Mouse (Mus musculus) skeletal muscle tissue, adult 2 months (tissue): ENCODE measurements around the gene Kif26a.

Source experiments
- DNase-seq: peaks from one replicate; pipeline ENCODE4 v3.0.0-alpha.2; 2012; ENCODE audit warnings: low read depth, low spot score

Gene Kif26a

GRCm38 (mm10) chr12:112145875-112146651 lies at the start of gene Kif26a:
Kif26a (plus strand) TSS chr12:112146208.
- no peak for DNase-seq

DNA sequence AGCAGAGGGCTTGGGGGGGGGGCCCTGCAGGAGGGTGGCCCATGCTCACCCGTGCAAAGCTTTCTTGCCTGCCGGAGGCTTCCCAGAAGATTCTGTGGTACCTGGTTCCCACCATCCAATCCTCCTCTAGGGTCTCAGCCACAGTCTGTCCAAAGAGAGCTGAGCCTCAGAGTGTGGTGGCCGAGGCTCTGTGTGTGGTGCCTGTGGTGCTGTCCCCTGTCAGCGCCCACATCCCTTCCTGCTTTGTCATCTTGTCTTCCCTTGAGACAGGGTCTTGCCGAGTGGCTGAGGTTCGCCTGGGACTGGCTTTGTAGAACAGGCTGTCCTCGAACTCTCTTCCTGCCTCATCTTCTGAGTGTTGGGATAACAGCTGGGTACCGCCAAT lies 49.3 kb upstream of the Kif26a start:
- DNase-seq = no peak

DNA sequence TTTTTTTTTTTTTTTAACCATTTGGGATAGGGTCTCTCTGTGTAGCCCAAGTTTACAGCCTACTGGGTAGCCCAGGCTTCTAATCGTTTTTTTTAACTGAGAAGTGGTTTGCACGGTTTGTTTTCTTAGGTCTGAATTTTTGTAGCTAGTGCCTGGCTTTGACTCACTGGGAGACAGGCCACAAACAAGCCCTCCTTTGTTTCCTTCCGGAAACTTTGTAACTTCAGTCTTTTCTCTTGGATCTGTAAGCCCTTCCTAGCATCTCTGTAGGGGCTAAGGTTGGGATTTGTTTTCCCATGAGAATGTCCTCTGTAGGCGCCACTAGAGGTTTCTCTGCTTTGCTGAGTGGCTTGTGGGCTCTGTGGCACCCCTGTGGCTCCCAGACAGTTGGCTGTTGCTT lies 45.9 kb upstream of the Kif26a start:
- DNase-seq = no peak

DNA sequence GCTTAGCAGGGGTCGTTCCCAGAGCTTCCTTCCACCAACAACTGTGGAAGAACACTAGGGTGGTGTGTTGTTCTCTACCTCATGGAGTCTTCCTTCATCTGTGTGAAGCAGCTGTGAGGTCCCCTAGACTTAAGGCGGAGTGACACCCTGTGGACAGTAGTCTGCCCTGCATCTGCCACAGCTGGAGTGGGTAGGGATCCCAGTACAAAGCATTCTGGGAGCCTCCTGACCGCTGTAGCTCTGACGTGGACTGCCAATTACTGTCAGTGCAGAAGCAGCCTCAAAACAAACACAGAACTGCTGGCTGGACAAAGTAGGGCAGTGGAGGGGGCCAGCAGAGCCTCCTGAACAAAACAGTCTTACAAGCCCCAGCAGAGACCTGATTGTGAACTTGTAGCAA lies 45.0 kb upstream of the Kif26a start:
- no peak for DNase-seq

DNA sequence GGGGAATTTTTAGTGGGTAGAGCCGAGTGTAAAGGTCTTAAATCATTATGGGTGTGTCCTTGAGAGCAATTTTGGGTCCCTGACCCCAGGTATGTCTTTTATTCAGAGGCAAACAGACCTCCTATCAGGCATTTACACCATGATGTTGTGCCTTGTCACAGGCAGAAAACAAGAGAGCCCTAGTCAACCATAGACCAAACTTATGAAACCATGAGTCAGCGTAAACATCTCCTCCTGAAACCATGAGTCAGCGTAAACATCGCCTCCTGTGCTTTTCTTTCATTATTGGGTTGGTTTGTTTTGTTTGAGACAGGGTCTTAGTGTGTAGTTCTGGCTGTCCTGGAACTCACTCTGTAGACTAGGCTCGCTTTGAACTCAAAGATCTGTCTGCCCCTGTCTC lies 42.8 kb upstream of the Kif26a start:
- no peak for DNase-seq

- no peak for DNase-seq
Observed at GRCm38 (mm10) chr12:112104890-112105289, 41.1 kb upstream of the Kif26a start.

- no peak for DNase-seq
Observed at GRCm38 (mm10) chr12:112106541-112106971, 39.5 kb upstream of the Kif26a start, which contains the start of gene Aspg. Aspg (plus strand) TSS chr12:112106679.

DNA sequence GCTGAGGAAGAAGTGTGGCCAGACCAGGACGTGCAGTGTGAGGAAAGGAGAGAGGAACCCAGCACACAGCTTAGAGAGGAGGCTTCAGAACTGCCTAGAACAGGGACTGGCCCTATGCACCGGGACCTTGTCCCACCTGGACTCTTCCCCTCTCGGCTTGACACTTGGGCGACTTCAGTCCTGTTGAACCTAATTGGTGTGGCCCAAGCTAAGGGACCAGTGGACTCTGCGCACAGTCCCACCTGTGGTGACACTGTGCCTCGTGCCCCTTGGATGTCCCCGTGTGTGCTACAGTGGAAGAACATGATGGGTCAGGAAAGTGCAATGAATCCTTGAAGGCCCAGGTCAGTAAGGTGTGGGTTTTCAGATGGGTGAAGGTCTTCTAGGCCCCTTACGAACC lies 38.3 kb upstream of the Kif26a start:
- DNase-seq = no peak

GRCm38 (mm10) chr12:112108696-112109445 lies 37.1 kb upstream of the Kif26a start:
- DNase-seq = no peak

- no peak for DNase-seq
Observed at GRCm38 (mm10) chr12:112109701-112110100, 36.3 kb upstream of the Kif26a start.

- DNase-seq = no peak
Observed at GRCm38 (mm10) chr12:112111323-112111722, 34.7 kb upstream of the Kif26a start.

- no peak for DNase-seq
Observed at GRCm38 (mm10) chr12:112112235-112112634, 33.8 kb upstream of the Kif26a start.

DNA sequence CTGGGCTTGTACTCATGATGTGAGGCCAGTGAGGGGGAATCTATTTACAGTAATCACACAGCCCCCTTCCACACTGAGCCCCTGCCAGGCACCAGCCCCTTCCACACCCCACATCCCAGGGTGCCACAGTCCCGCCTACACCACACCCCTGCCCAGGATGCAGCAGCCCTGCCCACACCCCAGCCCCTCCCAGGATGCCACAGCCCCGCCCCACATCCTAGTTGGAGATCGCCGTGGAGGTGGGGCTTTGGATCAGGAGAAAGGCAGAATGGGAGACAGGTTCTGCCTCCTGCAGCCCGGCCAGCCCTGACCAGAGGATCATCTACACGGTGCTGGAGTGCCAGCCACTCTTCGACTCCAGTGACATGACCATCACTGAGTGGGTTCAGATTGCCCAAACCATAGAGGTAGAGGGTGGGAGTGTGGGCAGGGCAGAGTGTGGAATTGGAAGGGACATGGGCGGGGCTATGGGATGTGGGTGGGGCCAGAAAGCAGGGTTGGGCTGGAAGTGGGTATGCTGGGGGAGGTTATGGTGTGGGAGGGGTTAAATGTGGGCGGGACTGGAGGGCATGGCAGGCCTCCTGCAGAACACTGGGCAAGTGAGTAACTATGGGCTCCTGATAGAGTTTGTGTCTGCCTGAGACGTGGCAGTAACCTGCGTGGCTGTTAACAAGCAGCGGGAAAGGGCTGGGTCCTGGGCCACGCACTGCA lies 33.2 kb upstream of the Kif26a start:
- no peak for DNase-seq

DNA sequence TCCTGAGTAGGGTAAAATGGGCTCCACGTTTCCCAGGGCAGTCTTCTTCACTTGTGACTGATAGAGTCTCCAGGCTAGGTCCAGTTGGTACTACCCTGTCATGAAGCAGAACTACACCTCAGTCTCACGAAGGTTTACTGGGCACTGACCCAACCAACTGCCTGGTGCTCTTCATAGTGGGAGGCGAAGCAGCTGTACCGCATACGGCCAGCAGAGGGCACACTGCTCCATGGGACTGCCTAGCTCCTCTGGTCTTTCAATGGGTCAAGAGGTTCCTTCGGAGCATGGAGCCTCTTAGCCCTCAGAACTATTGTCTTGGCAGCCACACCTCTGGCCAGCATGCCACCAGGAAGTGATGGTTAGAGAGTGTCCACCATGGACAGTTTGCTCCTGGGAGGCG lies 32.3 kb upstream of the Kif26a start:
- DNase-seq = peak; percentile 72

DNA sequence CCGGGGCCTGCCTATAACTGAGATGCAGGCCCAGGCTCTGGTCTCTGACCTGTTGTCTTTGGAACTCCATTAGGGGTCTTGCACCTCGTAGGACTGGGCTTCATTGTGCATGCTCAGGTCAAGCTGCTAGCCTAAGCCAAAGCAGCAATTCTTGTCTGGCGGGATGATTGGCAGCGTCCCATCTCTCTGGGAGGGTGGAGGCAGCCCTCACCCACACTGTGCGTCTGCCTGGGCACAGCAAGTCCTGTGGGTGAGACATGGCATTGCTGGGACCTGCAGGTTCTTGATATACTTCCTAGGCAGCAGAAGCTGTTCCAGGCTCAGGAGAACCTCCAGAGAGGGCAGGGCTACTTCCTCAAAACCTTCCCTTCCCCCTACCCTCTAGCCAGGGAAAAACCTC lies 29.0 kb upstream of the Kif26a start:
- DNase-seq = no peak

DNA sequence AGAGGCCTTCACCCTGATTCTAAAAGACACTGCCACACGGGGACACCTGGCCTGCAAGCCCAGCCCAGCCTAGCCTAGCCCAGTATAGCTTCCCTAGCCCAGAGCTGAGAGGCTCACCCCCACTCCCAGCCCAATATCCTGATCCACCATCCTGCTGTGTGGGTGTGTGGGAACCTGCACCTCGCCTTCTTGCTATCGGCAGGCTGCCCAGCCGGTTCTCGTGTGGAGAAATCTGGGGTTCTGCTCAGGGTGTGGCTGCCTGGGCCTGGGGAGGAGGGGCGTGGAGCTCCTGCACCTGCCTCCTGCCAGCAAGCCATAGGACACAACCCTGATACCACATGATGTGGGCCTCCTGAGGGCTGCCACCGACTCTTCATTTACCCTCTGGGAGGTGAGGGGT lies 28.4 kb upstream of the Kif26a start:
- DNase-seq = no peak

DNA sequence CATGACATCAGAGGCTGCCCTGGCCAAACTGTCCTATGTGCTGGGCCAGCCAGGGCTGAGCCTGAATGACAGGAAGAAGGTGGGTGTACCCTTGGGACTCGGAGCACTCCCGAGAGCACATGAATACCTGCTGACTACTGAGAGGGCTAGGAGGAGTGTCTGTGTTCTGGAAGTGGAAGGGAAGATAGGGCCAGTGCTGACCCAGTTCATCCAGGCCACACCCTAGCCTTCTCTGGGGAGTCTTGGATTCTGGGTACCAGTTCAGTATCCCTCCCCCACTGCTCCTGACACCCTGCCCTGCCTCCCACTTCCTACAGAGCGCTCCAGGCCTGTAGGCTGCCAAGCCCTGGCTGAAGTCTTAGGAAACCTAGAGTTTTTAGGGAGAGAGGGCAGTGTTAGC lies 24.8 kb upstream of the Kif26a start:
- no peak for DNase-seq

GRCm38 (mm10) chr12:112125903-112126302 lies 20.1 kb upstream of the Kif26a start:
- DNase-seq = no peak

GRCm38 (mm10) chr12:112126931-112127635 lies 18.9 kb upstream of the Kif26a start:
- no peak for DNase-seq

GRCm38 (mm10) chr12:112128526-112128925 lies 17.5 kb upstream of the Kif26a start:
- DNase-seq = no peak

DNA sequence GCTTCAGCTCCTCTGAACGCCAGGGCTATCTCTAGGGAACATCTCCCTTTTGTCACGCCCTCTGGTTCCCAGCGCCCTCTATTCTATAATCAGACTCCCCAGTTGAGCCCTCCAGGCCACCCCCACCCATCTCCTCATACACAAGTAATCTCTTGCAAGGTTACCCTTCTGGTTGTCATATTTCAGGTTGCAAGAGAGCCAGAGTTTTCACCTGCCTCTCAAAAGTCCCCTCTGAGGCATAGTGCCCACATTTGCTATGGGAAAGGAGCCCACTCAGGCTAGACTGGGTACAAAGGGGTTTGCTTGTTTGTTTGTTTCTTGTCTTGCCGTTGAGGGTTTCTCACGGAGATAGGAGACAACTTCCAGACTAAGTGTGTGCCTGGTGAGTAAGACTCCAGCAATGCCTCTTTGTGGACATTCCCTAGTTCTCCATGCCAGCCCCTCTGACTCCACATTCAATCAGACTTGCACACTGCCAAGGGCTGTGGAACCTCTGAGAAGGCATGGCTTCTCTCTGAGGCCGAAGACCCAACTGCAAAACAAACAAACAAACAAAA lies 16.6 kb upstream of the Kif26a start:
- DNase-seq = no peak
